Mouse (Mus musculus): ENCODE results near the gene Uck2. TPM values are rescaled to one million over a fixed set of nuclear protein-coding genes. Genes with fewer than 3 reads are reported as not detected.

Uck2 gene
- polyA plus RNA-seq, 1 experiment from 2014 or later: 86.3 TPM

DNA sequence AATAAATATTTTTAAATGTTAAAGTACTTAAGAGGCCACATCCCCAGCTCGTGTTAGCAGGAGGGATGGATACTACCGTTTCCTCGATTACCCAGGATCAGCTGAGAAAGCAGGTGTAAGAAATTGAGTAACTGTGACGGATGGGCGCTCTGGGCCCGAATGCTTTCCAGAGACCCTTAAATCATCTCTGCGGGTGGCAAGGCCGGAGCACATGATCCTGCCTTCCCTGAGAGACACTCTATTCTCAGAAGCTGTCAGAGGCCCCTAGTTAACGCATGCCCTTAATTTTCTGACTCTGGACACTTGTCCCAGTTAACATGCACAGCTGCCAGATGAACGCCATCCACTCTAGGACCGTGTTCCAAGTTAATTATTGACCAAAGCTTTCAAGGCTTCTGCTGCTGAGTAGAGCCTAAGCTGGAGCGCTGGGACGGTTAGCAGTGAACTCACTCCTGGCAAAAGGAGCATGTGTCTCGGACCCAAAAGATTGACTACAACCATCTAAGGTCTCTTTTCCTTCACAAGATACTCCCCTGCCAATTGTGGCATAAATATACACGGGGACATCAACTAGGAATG lies 28.3 kb downstream of the Uck2 start:
- Histone ChIP-seq H3K4me1 (ENCODE audit: control insufficient read depth, insufficient read depth, low read length) (peaks cover 31% of the 10 kb centered on the region), H3K4me2 (replicated peaks; ENCODE audit: low read depth, low read length) (no peak overlapping the region), H3K9ac (replicated peaks; ENCODE audit: low read depth, low read length) (no peak overlapping the region), H3K27ac (ENCODE audit: low read length) (no peak overlapping the region), H3K9me3 (ENCODE audit: control insufficient read depth, low read depth, low read length) (no peaks in the 10 kb centered on the region), H3K4me3 (ENCODE audit: low read depth, low read length) (no peak overlapping the region), H3K27me3 (ENCODE audit: control insufficient read depth, insufficient read depth, low read length) (no peaks in the 10 kb centered on the region), H3K36me3 (ENCODE audit: control insufficient read depth, insufficient read depth, low read length) (no peaks in the 10 kb centered on the region; the same call in 1 of the 2 replicates)
- 54% methylated on average over 15 of the region's 15 CpGs for WGBS
- no peak for ATAC-seq (ENCODE audit: insufficient number of reproducible peaks, insufficient read depth, low FRiP score, low read depth)

- WGBS: 90% methylated on average over 12 of the region's 12 CpGs
- Histone ChIP-seq H3K36me3 (ENCODE audit: control insufficient read depth, insufficient read depth, low read length) (no peaks in the 10 kb centered on the region), H3K27ac (ENCODE audit: low read length) (no peak overlapping the region), H3K4me1 (ENCODE audit: control insufficient read depth, insufficient read depth, low read length) (peaks cover 27% of the 10 kb centered on the region; the same call in 1 of the 2 replicates), H3K27me3 (ENCODE audit: control insufficient read depth, insufficient read depth, low read length) (no peaks in the 10 kb centered on the region), H3K9ac (replicated peaks; ENCODE audit: low read depth, low read length) (no peak overlapping the region), H3K4me3 (ENCODE audit: low read depth, low read length) (no peak overlapping the region), H3K9me3 (ENCODE audit: control insufficient read depth, low read depth, low read length) (no peaks in the 10 kb centered on the region), H3K4me2 (replicated peaks; ENCODE audit: low read depth, low read length) (no peak overlapping the region)
- ATAC-seq (ENCODE audit: insufficient number of reproducible peaks, insufficient read depth, low FRiP score, low read depth): no peak
Observed at GRCm38 (mm10) chr1:167253579-167253978, 31.5 kb downstream of the Uck2 start.

GRCm38 (mm10) chr1:167249881-167250280 lies 35.2 kb downstream of the Uck2 start:
- no peak overlapping the region for H3K27ac ChIP-seq (ENCODE audit: low read length)
- H3K4me1 ChIP-seq (ENCODE audit: control insufficient read depth, insufficient read depth, low read length): peaks cover 47% of the 10 kb centered on the region
- H3K4me3 ChIP-seq (ENCODE audit: low read depth, low read length): no peak overlapping the region
- WGBS: 90% methylated on average over 8 of the region's 8 CpGs
- H3K9me3 ChIP-seq (ENCODE audit: control insufficient read depth, low read depth, low read length): no peaks in the 10 kb centered on the region
- H3K4me2 ChIP-seq (replicated peaks; ENCODE audit: low read depth, low read length): no peak overlapping the region
- H3K27me3 ChIP-seq (ENCODE audit: control insufficient read depth, insufficient read depth, low read length): no peaks in the 10 kb centered on the region
- no peaks in the 10 kb centered on the region for H3K36me3 ChIP-seq (ENCODE audit: control insufficient read depth, insufficient read depth, low read length)
- no peak overlapping the region for H3K9ac ChIP-seq (replicated peaks; ENCODE audit: low read depth, low read length)
- no peak for ATAC-seq (ENCODE audit: insufficient number of reproducible peaks, insufficient read depth, low FRiP score, low read depth)

- Histone ChIP-seq H3K27ac (ENCODE audit: low read length) (no peak overlapping the region), H3K36me3 (ENCODE audit: control insufficient read depth, insufficient read depth, low read length) (no peaks in the 10 kb centered on the region), H3K4me3 (ENCODE audit: low read depth, low read length) (no peak overlapping the region), H3K9ac (replicated peaks; ENCODE audit: low read depth, low read length) (no peak overlapping the region), H3K4me2 (replicated peaks; ENCODE audit: low read depth, low read length) (no peak overlapping the region), H3K4me1 (ENCODE audit: control insufficient read depth, insufficient read depth, low read length) (peaks cover 45% of the 10 kb centered on the region), H3K9me3 (ENCODE audit: control insufficient read depth, low read depth, low read length) (no peaks in the 10 kb centered on the region), H3K27me3 (ENCODE audit: control insufficient read depth, insufficient read depth, low read length) (no peaks in the 10 kb centered on the region)
- ATAC-seq (ENCODE audit: insufficient number of reproducible peaks, insufficient read depth, low FRiP score, low read depth): no peak
- 71% methylated on average over 19 of the region's 19 CpGs for WGBS
Observed at GRCm38 (mm10) chr1:167249252-167249651, 35.9 kb downstream of the Uck2 start.

GRCm38 (mm10) chr1:167247886-167248285 lies 37.2 kb downstream of the Uck2 start:
- WGBS: 76% methylated on average over 9 of the region's 9 CpGs
- H3K9ac ChIP-seq (replicated peaks; ENCODE audit: low read depth, low read length): no peak overlapping the region
- H3K9me3 ChIP-seq (ENCODE audit: control insufficient read depth, low read depth, low read length): no peaks in the 10 kb centered on the region
- no peak overlapping the region for H3K27ac ChIP-seq (ENCODE audit: low read length)
- H3K4me2 ChIP-seq (replicated peaks; ENCODE audit: low read depth, low read length): no peak overlapping the region
- no peaks in the 10 kb centered on the region for H3K36me3 ChIP-seq (ENCODE audit: control insufficient read depth, insufficient read depth, low read length)
- H3K27me3 ChIP-seq (ENCODE audit: control insufficient read depth, insufficient read depth, low read length): no peaks in the 10 kb centered on the region
- peaks cover 46% of the 10 kb centered on the region for H3K4me1 ChIP-seq (ENCODE audit: control insufficient read depth, insufficient read depth, low read length)
- ATAC-seq (ENCODE audit: insufficient number of reproducible peaks, insufficient read depth, low FRiP score, low read depth): no peak
- no peak overlapping the region for H3K4me3 ChIP-seq (ENCODE audit: low read depth, low read length)

DNA sequence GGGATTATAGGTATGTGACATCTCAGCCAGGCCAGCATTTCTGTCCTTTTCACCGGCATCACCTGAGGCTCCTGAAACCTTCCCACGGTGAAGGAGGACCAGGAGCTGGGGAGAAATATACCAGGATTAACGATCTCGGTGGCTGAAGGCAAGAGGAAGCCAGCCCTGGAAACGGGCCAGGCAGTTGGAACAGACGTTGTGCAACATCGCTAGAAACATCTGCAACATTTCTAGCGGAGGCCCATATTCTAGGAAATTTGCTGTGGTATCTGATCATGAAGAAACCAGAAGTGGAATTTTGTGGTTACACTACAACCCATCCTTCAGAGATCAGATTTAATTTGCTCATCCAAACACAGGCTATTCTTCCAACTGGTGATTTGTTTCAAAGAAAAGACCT lies 38.1 kb downstream of the Uck2 start:
- Histone ChIP-seq H3K9ac (replicated peaks; ENCODE audit: low read depth, low read length) (no peak overlapping the region), H3K9me3 (ENCODE audit: control insufficient read depth, low read depth, low read length) (no peaks in the 10 kb centered on the region), H3K36me3 (ENCODE audit: control insufficient read depth, insufficient read depth, low read length) (no peaks in the 10 kb centered on the region), H3K27me3 (ENCODE audit: control insufficient read depth, insufficient read depth, low read length) (no peaks in the 10 kb centered on the region), H3K4me2 (replicated peaks; ENCODE audit: low read depth, low read length) (no peak overlapping the region), H3K4me3 (ENCODE audit: low read depth, low read length) (no peak overlapping the region), H3K27ac (ENCODE audit: low read length) (no peak overlapping the region), H3K4me1 (ENCODE audit: control insufficient read depth, insufficient read depth, low read length) (peaks cover 50% of the 10 kb centered on the region)
- WGBS: 27% methylated on average over 8 of the region's 8 CpGs
- no peak for ATAC-seq (ENCODE audit: insufficient number of reproducible peaks, insufficient read depth, low FRiP score, low read depth)

GRCm38 (mm10) chr1:167246275-167246674 lies 38.8 kb downstream of the Uck2 start:
- Histone ChIP-seq H3K4me3 (ENCODE audit: low read depth, low read length) (no peak overlapping the region), H3K27me3 (ENCODE audit: control insufficient read depth, insufficient read depth, low read length) (no peaks in the 10 kb centered on the region), H3K4me1 (ENCODE audit: control insufficient read depth, insufficient read depth, low read length) (peaks cover 51% of the 10 kb centered on the region), H3K4me2 (replicated peaks; ENCODE audit: low read depth, low read length) (no peak overlapping the region), H3K27ac (ENCODE audit: low read length) (no peak overlapping the region), H3K9ac (replicated peaks; ENCODE audit: low read depth, low read length) (no peak overlapping the region), H3K9me3 (ENCODE audit: control insufficient read depth, low read depth, low read length) (no peaks in the 10 kb centered on the region), H3K36me3 (ENCODE audit: control insufficient read depth, insufficient read depth, low read length) (no peaks in the 10 kb centered on the region)
- ATAC-seq (ENCODE audit: insufficient number of reproducible peaks, insufficient read depth, low FRiP score, low read depth): no peak
- WGBS: 78% methylated on average over 9 of the region's 9 CpGs

GRCm38 (mm10) chr1:167245180-167245641 lies 39.9 kb downstream of the Uck2 start:
- H3K4me1 ChIP-seq (ENCODE audit: control insufficient read depth, insufficient read depth, low read length): peaks cover 51% of the 10 kb centered on the region
- WGBS: 43% methylated on average over 9 of the region's 9 CpGs
- H3K9ac ChIP-seq (replicated peaks; ENCODE audit: low read depth, low read length): no peak overlapping the region
- no peak overlapping the region for H3K4me3 ChIP-seq (ENCODE audit: low read depth, low read length)
- no peak overlapping the region for H3K4me2 ChIP-seq (replicated peaks; ENCODE audit: low read depth, low read length)
- ATAC-seq (ENCODE audit: insufficient number of reproducible peaks, insufficient read depth, low FRiP score, low read depth): peak; percentile 42; the same call in 1 of the 2 replicates
- no peaks in the 10 kb centered on the region for H3K36me3 ChIP-seq (ENCODE audit: control insufficient read depth, insufficient read depth, low read length)
- H3K27ac ChIP-seq (ENCODE audit: low read length): no peak overlapping the region
- no peaks in the 10 kb centered on the region for H3K27me3 ChIP-seq (ENCODE audit: control insufficient read depth, insufficient read depth, low read length)
- H3K9me3 ChIP-seq (ENCODE audit: control insufficient read depth, low read depth, low read length): no peaks in the 10 kb centered on the region

DNA sequence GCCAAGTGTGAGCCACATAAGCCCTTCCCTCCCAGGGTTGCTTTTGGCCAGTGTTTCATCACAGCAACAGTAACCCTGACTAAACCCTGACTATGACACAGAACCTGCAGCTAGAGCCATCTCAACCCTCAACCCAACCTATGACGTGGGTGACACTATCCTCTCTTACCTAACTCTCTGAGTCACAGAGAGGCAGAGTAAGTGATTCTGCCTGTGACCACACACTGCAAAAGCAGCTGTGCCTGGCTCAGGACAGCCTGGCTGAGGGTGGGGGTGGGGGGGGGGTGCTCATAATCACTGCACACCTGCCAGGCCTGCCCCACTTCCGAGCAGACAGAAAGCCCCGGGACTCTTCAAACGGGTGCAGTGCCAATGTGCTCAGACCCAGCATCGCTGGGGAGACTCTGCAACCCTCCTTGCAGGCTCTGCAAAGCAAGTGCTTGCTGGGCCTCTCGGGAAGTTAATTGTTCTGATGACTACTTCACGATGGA lies 42.9 kb downstream of the Uck2 start:
- Histone ChIP-seq H3K9ac (replicated peaks; ENCODE audit: low read depth, low read length) (no peak overlapping the region), H3K27ac (ENCODE audit: low read length) (no peak overlapping the region), H3K36me3 (ENCODE audit: control insufficient read depth, insufficient read depth, low read length) (no peaks in the 10 kb centered on the region), H3K4me3 (ENCODE audit: low read depth, low read length) (no peak overlapping the region), H3K4me2 (replicated peaks; ENCODE audit: low read depth, low read length) (no peak overlapping the region), H3K4me1 (ENCODE audit: control insufficient read depth, insufficient read depth, low read length) (peaks cover 29% of the 10 kb centered on the region), H3K9me3 (ENCODE audit: control insufficient read depth, low read depth, low read length) (no peaks in the 10 kb centered on the region), H3K27me3 (ENCODE audit: control insufficient read depth, insufficient read depth, low read length) (no peaks in the 10 kb centered on the region)
- ATAC-seq (ENCODE audit: insufficient number of reproducible peaks, insufficient read depth, low FRiP score, low read depth): no peak
- WGBS: 42% methylated on average over 7 of the region's 7 CpGs

Measured in stomach, embryonic 14.5 days (tissue).